Mouse (Mus musculus) bone marrow macrophage, adult 2 months (primary cell): ENCODE results near the gene Coa3. TPM values are rescaled to one million over a fixed set of nuclear protein-coding genes. Genes with fewer than 3 reads are reported as not detected.
A peak's percentile ranks its signal among the peaks of the same experiment; 100 is the strongest.

ENCODE experiments used
- H3K27ac ChIP-seq: 2 replicates; pipeline ENCODE4 v1.5.1; 2012; ENCODE audit warnings: low read depth, low read length; ENCODE audit not compliant: insufficient read depth
- H3K4me1 ChIP-seq: 2 replicates; pipeline ENCODE4 v1.6.1; 2012; ENCODE audit warnings: low read length; ENCODE audit not compliant: control insufficient read depth, insufficient read depth
- H3K4me3 ChIP-seq: 2 replicates; pipeline ENCODE4 v1.5.1; 2012; ENCODE audit warnings: mild to moderate bottlenecking, low read length, moderate library complexity; ENCODE audit not compliant: insufficient read depth
- CTCF ChIP-seq: IDR thresholded peaks from 2 replicates; pipeline ENCODE4 v1.5.1; 2012; ENCODE audit warnings: low read depth, mild to moderate bottlenecking, low read length, moderate library complexity
- POLR2A ChIP-seq: IDR thresholded peaks from 2 replicates; pipeline ENCODE4 v1.6.1; 2012; ENCODE audit warnings: mild to moderate bottlenecking, low read depth, low read length, borderline replicate concordance
- polyA plus RNA-seq: library from polyadenylated mRNA; stranded (reverse); fragments of >200 nt; gene quantifications from 2 replicates; pipeline ENCODE4 v1.2.4, GENCODE M21; 2012; ENCODE audit not compliant: missing spikeins, insufficient read depth, insufficient read length

The Coa3 gene
- polyA plus RNA-seq, 1 experiment, result 60.1 TPM

DNA sequence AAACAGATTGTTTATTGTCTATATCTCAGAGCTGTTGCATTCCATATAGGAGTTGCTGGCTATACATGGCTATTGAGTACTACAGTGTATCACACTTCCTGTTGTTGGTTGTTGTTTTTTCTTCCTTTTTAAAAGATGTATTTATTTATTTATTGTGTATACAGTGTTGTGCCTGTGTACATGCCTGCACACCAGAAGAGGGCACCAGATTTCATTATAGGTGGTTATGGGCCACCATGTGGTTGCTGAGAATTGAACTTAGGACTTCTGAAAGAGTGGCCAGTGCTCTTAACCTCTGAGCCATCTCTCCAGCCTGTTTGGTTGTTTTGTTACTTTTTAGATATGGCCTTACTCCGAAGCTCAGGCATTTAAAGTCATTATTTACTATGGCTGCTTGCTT, 35.7 kb upstream of the Coa3 start:
- Histone ChIP-seq H3K27ac (no peak overlapping the region), H3K4me1 (peaks cover 9% of the 10 kb centered on the region), H3K4me3 (no peak overlapping the region)
- no peak for TF ChIP-seq CTCF
- no peak for TF ChIP-seq POLR2A

GRCm38 (mm10) chr11:101312150-101312549, 33.2 kb upstream of the Coa3 start:
- H3K4me3 ChIP-seq, result no peak overlapping the region
- H3K27ac ChIP-seq, result no peak overlapping the region
- no peak for TF ChIP-seq CTCF
- TF ChIP-seq POLR2A, result no peak
- H3K4me1 ChIP-seq, result peaks cover 9% of the 10 kb centered on the region

DNA sequence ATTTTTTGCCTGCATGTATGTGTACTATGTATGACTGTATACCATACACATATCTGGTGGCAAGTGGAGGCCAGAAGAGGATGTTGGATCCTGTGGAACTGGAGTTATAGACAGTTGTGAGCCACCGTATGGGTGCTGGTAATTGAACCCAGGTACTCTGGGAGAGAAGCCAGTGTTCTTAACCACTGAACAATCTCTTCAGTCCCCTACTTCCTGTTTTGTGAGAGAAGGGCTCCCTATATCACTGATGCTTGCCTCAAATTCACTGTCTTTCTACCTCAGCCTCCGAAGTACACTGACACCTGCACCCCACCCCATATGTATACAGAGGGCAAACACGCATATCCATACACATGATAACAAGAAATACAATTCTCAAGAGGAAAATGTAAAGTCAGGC, 32.2 kb upstream of the Coa3 start:
- no peak overlapping the region for H3K4me3 ChIP-seq
- peaks cover 9% of the 10 kb centered on the region for H3K4me1 ChIP-seq
- TF ChIP-seq CTCF (no peak), POLR2A (no peak)
- H3K27ac ChIP-seq, result no peak overlapping the region

- H3K27ac ChIP-seq, result no peak overlapping the region
These were observed 28.8 kb upstream of the Coa3 start for GRCm38 (mm10) chr11:101307744-101308143.

GRCm38 (mm10) chr11:101302004-101302798, 23.3 kb upstream of the Coa3 start, which contains the start of gene Becn1:
TSS of gene Becn1 (minus strand) at chr11:101302286.
- no peak within 1 kb of the TSS for H3K27ac ChIP-seq
- peaks cover 7% of the 10 kb centered on the region for H3K4me1 ChIP-seq
- TF ChIP-seq CTCF (peak; percentile 93), POLR2A (no peak)
- peak within 1 kb of the TSS; percentile 97 for H3K4me3 ChIP-seq

More at GRCm38 (mm10) chr11:101307744-101308143, 28.8 kb upstream of the Coa3 start:
- no peak overlapping the region for H3K4me3 ChIP-seq
- TF ChIP-seq CTCF, result no peak
- no peak for TF ChIP-seq POLR2A
- H3K4me1 ChIP-seq, result peaks cover 6% of the 10 kb centered on the region

DNA sequence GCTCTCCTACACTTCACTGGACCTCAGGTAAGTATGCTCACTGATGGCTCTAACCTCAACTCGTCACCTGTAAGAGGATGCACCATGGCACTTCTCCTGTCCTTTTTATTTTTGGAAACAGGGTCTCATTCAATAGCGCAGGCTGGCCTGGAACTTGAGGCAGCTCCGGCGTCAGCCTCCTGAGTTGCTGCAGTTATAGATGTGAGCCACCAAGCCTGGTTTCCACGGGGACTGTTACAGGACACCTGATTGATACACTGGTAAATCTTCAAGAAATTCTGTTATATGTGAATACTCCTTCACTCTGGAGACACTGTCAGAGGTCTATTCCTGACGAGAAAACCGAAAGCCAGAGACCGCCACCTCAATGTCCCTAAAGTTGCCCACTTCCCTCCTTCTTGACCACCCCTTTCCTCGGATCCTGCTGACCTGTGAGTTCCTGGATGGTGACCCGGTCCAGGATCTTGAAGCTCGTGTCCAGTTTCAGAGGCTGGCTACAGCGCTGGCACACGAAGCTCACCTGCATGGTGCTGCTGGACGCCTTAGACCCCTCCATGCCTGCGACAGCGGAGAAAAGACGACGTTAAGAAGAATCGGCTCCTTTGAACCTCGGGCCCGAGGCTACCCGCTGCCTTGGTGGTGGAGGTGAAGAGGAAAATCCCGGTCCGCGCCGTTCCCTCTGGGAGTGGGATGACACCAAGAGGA, 22.5 kb upstream of the Coa3 start:
- Histone ChIP-seq H3K4me3 (peak overlapping the region; percentile 97), H3K4me1 (peaks cover 7% of the 10 kb centered on the region), H3K27ac (no peak overlapping the region)
- TF ChIP-seq POLR2A, result no peak
- no peak for TF ChIP-seq CTCF

DNA sequence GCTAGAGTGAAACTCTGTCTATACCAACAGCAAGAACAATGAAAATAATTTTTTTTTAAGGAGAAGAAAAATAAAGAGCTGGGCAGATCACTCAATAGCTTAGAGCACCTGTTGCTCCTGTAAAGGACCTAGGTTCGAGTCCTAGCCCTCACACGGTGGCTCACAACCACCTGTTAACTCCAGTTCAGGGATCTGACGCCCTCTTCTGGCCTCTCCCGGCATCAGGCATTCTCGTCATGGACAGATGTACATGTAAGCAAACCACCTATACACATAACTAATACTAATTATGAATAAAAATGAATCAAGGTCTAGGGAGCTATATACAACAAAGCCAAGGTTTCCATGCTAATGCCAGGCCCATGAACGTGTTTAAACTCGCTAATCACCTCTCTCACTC, 22.0 kb upstream of the Coa3 start:
- Histone ChIP-seq H3K4me3 (peak overlapping the region; percentile 97), H3K27ac (no peak overlapping the region), H3K4me1 (peaks cover 7% of the 10 kb centered on the region)
- no peak for TF ChIP-seq CTCF
- no peak for TF ChIP-seq POLR2A

- Histone ChIP-seq H3K4me3 (no peak overlapping the region), H3K27ac (no peak overlapping the region), H3K4me1 (no peaks in the 10 kb centered on the region; the same call in 1 of the 2 replicates)
- TF ChIP-seq CTCF (no peak), POLR2A (no peak)
These were observed 16.3 kb upstream of the Coa3 start for GRCm38 (mm10) chr11:101295191-101295590.

- no peak overlapping the region for H3K4me3 ChIP-seq
- TF ChIP-seq POLR2A (no peak), CTCF (no peak)
- H3K27ac ChIP-seq, result no peak overlapping the region
- peaks cover 8% of the 10 kb centered on the region for H3K4me1 ChIP-seq
These were observed 12.3 kb upstream of the Coa3 start for GRCm38 (mm10) chr11:101291231-101291630.

GRCm38 (mm10) chr11:101287306-101287705, 8.4 kb upstream of the Coa3 start:
- H3K4me1 ChIP-seq, result peaks cover 8% of the 10 kb centered on the region
- H3K4me3 ChIP-seq, result no peak overlapping the region
- TF ChIP-seq POLR2A (no peak), CTCF (no peak)
- H3K27ac ChIP-seq, result no peak overlapping the region
